Mouse (Mus musculus): Measurements from ENCODE around the gene Trp63. TPM values are rescaled to one million over a fixed set of nuclear protein-coding genes. Genes with fewer than 3 reads are reported as not detected.
"Not testable (repeated sequence)": the region's sequence is repeated elsewhere in the genome, so short reads cannot be mapped to it uniquely, and the experiment has no call there.

Trp63 gene
- 1.2 and 1.5 TPM in 2 replicates for polyA plus RNA-seq (2015; fragmentation: Nextera tagmentation; extraction: Ambion mirVana)

GRCm38 (mm10) chr16:25683531-25684248 lies at the start of gene Trp63:
Gene Trp63, plus strand, starts transcription at chr16:25683763.
- WGBS: 46% methylated on average over 8 of the region's 8 CpGs
- no peak within 1 kb of the TSS for H3K9ac ChIP-seq (replicated peaks; ENCODE audit: low read length)
- H3K4me3 ChIP-seq (ENCODE audit: low read length): no peak within 1 kb of the TSS
- H3K9me3 ChIP-seq (ENCODE audit: low read length): no peaks in the 10 kb centered on the region
- H3K4me2 ChIP-seq (replicated peaks; ENCODE audit: low read depth, low read length): no peak within 1 kb of the TSS; the same call in 1 of the 2 replicates
- H3K27me3 ChIP-seq (ENCODE audit: insufficient read depth, low read length): no peaks in the 10 kb centered on the region
- H3K4me1 ChIP-seq (ENCODE audit: insufficient read depth, low read length): no peaks in the 10 kb centered on the region
- no peak within 1 kb of the TSS for H3K27ac ChIP-seq (ENCODE audit: low read length)
- ATAC-seq (ENCODE audit: low FRiP score, low TSS enrichment): no peak
- no peaks in the 10 kb centered on the region for H3K36me3 ChIP-seq (ENCODE audit: insufficient read depth, low read length)

GRCm38 (mm10) chr16:25644716-25645115 lies 38.8 kb upstream of the Trp63 start:
- not testable (repeated sequence) for H3K9ac ChIP-seq (replicated peaks; ENCODE audit: low read length); H3K4me3 ChIP-seq (ENCODE audit: low read length); H3K27ac ChIP-seq (ENCODE audit: low read length); H3K27me3 ChIP-seq (ENCODE audit: insufficient read depth, low read length); ATAC-seq (ENCODE audit: low FRiP score, low TSS enrichment); H3K4me1 ChIP-seq (ENCODE audit: insufficient read depth, low read length); H3K4me2 ChIP-seq (replicated peaks; ENCODE audit: low read depth, low read length); H3K9me3 ChIP-seq (ENCODE audit: low read length); H3K36me3 ChIP-seq (ENCODE audit: insufficient read depth, low read length)
- WGBS: 85% methylated on average over 4 of the region's 4 CpGs

- H3K27ac ChIP-seq (ENCODE audit: low read length): no peak overlapping the region
- peaks cover 4% of the 10 kb centered on the region; the same call in 1 of the 2 replicates for H3K9me3 ChIP-seq (ENCODE audit: low read length)
- H3K4me2 ChIP-seq (replicated peaks; ENCODE audit: low read depth, low read length): no peak overlapping the region
- H3K4me3 ChIP-seq (ENCODE audit: low read length): no peak overlapping the region
- H3K36me3 ChIP-seq (ENCODE audit: insufficient read depth, low read length): no peaks in the 10 kb centered on the region
- 45% methylated on average over 9 of the region's 9 CpGs for WGBS
- H3K9ac ChIP-seq (replicated peaks; ENCODE audit: low read length): no peak overlapping the region
- H3K27me3 ChIP-seq (ENCODE audit: insufficient read depth, low read length): no peaks in the 10 kb centered on the region
- H3K4me1 ChIP-seq (ENCODE audit: insufficient read depth, low read length): no peaks in the 10 kb centered on the region
- ATAC-seq (ENCODE audit: low FRiP score, low TSS enrichment): peak; percentile 59; the same call in 1 of the 2 replicates
Observed at GRCm38 (mm10) chr16:25660510-25661235, 22.9 kb upstream of the Trp63 start.

GRCm38 (mm10) chr16:25663116-25663515 lies 20.4 kb upstream of the Trp63 start:
- no peak overlapping the region for H3K4me2 ChIP-seq (replicated peaks; ENCODE audit: low read depth, low read length)
- no peak overlapping the region for H3K4me3 ChIP-seq (ENCODE audit: low read length)
- no peaks in the 10 kb centered on the region for H3K4me1 ChIP-seq (ENCODE audit: insufficient read depth, low read length)
- ATAC-seq (ENCODE audit: low FRiP score, low TSS enrichment): no peak
- H3K36me3 ChIP-seq (ENCODE audit: insufficient read depth, low read length): no peaks in the 10 kb centered on the region
- no peak overlapping the region for H3K9ac ChIP-seq (replicated peaks; ENCODE audit: low read length)
- H3K9me3 ChIP-seq (ENCODE audit: low read length): peaks cover 4% of the 10 kb centered on the region; the same call in 1 of the 2 replicates
- WGBS: 78% methylated on average over 3 of the region's 3 CpGs
- H3K27me3 ChIP-seq (ENCODE audit: insufficient read depth, low read length): no peaks in the 10 kb centered on the region
- H3K27ac ChIP-seq (ENCODE audit: low read length): no peak overlapping the region

GRCm38 (mm10) chr16:25673861-25674440 lies 9.6 kb upstream of the Trp63 start:
- 80% methylated on average over 5 of the region's 5 CpGs for WGBS
- ATAC-seq (ENCODE audit: low FRiP score, low TSS enrichment): no peak
- no peaks in the 10 kb centered on the region for H3K9me3 ChIP-seq (ENCODE audit: low read length)
- no peaks in the 10 kb centered on the region for H3K36me3 ChIP-seq (ENCODE audit: insufficient read depth, low read length)
- no peaks in the 10 kb centered on the region for H3K27me3 ChIP-seq (ENCODE audit: insufficient read depth, low read length)
- no peak overlapping the region for H3K4me3 ChIP-seq (ENCODE audit: low read length)
- H3K9ac ChIP-seq (replicated peaks; ENCODE audit: low read length): no peak overlapping the region
- no peak overlapping the region for H3K4me2 ChIP-seq (replicated peaks; ENCODE audit: low read depth, low read length)
- H3K4me1 ChIP-seq (ENCODE audit: insufficient read depth, low read length): no peaks in the 10 kb centered on the region
- H3K27ac ChIP-seq (ENCODE audit: low read length): no peak overlapping the region

- 31% methylated on average over 5 of the region's 5 CpGs for WGBS
- Histone ChIP-seq H3K4me3 (ENCODE audit: low read length) (no peak overlapping the region), H3K9ac (replicated peaks; ENCODE audit: low read length) (no peak overlapping the region), H3K27me3 (ENCODE audit: insufficient read depth, low read length) (no peaks in the 10 kb centered on the region), H3K36me3 (ENCODE audit: insufficient read depth, low read length) (no peaks in the 10 kb centered on the region), H3K27ac (ENCODE audit: low read length) (no peak overlapping the region), H3K4me2 (replicated peaks; ENCODE audit: low read depth, low read length) (no peak overlapping the region), H3K4me1 (ENCODE audit: insufficient read depth, low read length) (no peaks in the 10 kb centered on the region), H3K9me3 (ENCODE audit: low read length) (no peaks in the 10 kb centered on the region)
- ATAC-seq (ENCODE audit: low FRiP score, low TSS enrichment): peak; percentile 42; the same call in 1 of the 2 replicates
Observed at GRCm38 (mm10) chr16:25680369-25680768, 3.2 kb upstream of the Trp63 start.

GRCm38 (mm10) chr16:25682533-25682932 lies 1.0 kb upstream of the Trp63 start:
- Histone ChIP-seq H3K4me1 (ENCODE audit: insufficient read depth, low read length) (no peaks in the 10 kb centered on the region), H3K9me3 (ENCODE audit: low read length) (no peaks in the 10 kb centered on the region), H3K9ac (replicated peaks; ENCODE audit: low read length) (no peak overlapping the region), H3K27me3 (ENCODE audit: insufficient read depth, low read length) (no peaks in the 10 kb centered on the region), H3K36me3 (ENCODE audit: insufficient read depth, low read length) (no peaks in the 10 kb centered on the region), H3K4me3 (ENCODE audit: low read length) (no peak overlapping the region), H3K4me2 (replicated peaks; ENCODE audit: low read depth, low read length) (no peak overlapping the region), H3K27ac (ENCODE audit: low read length) (no peak overlapping the region)
- WGBS: 73% methylated on average over 4 of the region's 4 CpGs
- no peak for ATAC-seq (ENCODE audit: low FRiP score, low TSS enrichment)

GRCm38 (mm10) chr16:25684572-25684971 lies 1.0 kb downstream of the Trp63 start:
- WGBS: 65% methylated on average over 2 of the region's 2 CpGs
- ATAC-seq (ENCODE audit: low FRiP score, low TSS enrichment): no peak

GRCm38 (mm10) chr16:25690612-25691011 lies 7.0 kb downstream of the Trp63 start:
- WGBS: 14% methylated on average over 5 of the region's 5 CpGs
- Histone ChIP-seq H3K4me3 (ENCODE audit: low read length) (no peak overlapping the region), H3K27ac (ENCODE audit: low read length) (no peak overlapping the region), H3K4me1 (ENCODE audit: insufficient read depth, low read length) (0 out of 2 replicates have a peak, but pooled peaks cover 4% of the 10 kb centered on the region), H3K36me3 (ENCODE audit: insufficient read depth, low read length) (no peaks in the 10 kb centered on the region), H3K4me2 (replicated peaks; ENCODE audit: low read depth, low read length) (no peak overlapping the region), H3K9ac (replicated peaks; ENCODE audit: low read length) (no peak overlapping the region), H3K27me3 (ENCODE audit: insufficient read depth, low read length) (no peaks in the 10 kb centered on the region), H3K9me3 (ENCODE audit: low read length) (no peaks in the 10 kb centered on the region)
- no peak for ATAC-seq (ENCODE audit: low FRiP score, low TSS enrichment)

More at GRCm38 (mm10) chr16:25684572-25684971, 1.0 kb downstream of the Trp63 start:
- H3K9ac ChIP-seq (replicated peaks; ENCODE audit: low read length): no peak overlapping the region
- no peak overlapping the region for H3K4me2 ChIP-seq (replicated peaks; ENCODE audit: low read depth, low read length)
- H3K27me3 ChIP-seq (ENCODE audit: insufficient read depth, low read length): no peaks in the 10 kb centered on the region
- H3K4me1 ChIP-seq (ENCODE audit: insufficient read depth, low read length): no peaks in the 10 kb centered on the region
- H3K36me3 ChIP-seq (ENCODE audit: insufficient read depth, low read length): no peaks in the 10 kb centered on the region
- no peak overlapping the region for H3K4me3 ChIP-seq (ENCODE audit: low read length)
- H3K27ac ChIP-seq (ENCODE audit: low read length): no peak overlapping the region
- H3K9me3 ChIP-seq (ENCODE audit: low read length): no peaks in the 10 kb centered on the region

Data from kidney, embryonic 16.5 days (tissue).